Mouse (Mus musculus) brown adipose tissue, adult 24 weeks (tissue): ENCODE measurements around the gene Pcsk7. TPM values are rescaled to one million over a fixed set of nuclear protein-coding genes. Genes with fewer than 3 reads are reported as not detected.

Experiments used
- polyA plus RNA-seq: library from polyadenylated mRNA; stranded (reverse); fragments of >200 nt; gene quantifications from 2 replicates; pipeline ENCODE4 v1.2.4, GENCODE M21; 2012; ENCODE audit not compliant: missing spikeins, insufficient read depth, insufficient read length

Gene Pcsk7
- polyA plus RNA-seq, 1 experiment, result 9.5 TPM

Other genes starting within 250 kb of the Pcsk7 start
- gene Cep164, start 77.8 kb upstream of the Pcsk7 start, polyA plus RNA-seq, result 4.2 and 7.9 TPM in 2 replicates
- gene Bace1, start 67.9 kb upstream of the Pcsk7 start, polyA plus RNA-seq, result 8.6 and 9.3 TPM in 2 replicates
- gene Rnf214, start 414 bp downstream of the Pcsk7 start, polyA plus RNA-seq, result 20.6 and 23.0 TPM in 2 replicates
- gene Tagln, start 29.6 kb downstream of the Pcsk7 start, polyA plus RNA-seq, result 17.2 and 26.0 TPM in 2 replicates
- 19.6 and 42.1 TPM in 2 replicates for gene Sidt2, start 48.8 kb downstream of the Pcsk7 start, polyA plus RNA-seq
- 27.8 and 43.8 TPM in 2 replicates for gene Pafah1b2, start 106.2 kb downstream of the Pcsk7 start, polyA plus RNA-seq
- 14.9 and 16.1 TPM in 2 replicates for gene Sik3, start 106.3 kb downstream of the Pcsk7 start, polyA plus RNA-seq